Mouse (Mus musculus) bone marrow, adult 2 months (tissue): ENCODE measurements around the gene Arid2. TPM values are rescaled to one million over a fixed set of nuclear protein-coding genes. Genes with fewer than 3 reads are reported as not detected.

Experiments used
- H3K27ac ChIP-seq: fragments of 200-500 bp; 2 replicates; pipeline ENCODE4 v1.5.1; 2012; ENCODE audit warnings: low read depth, mild to moderate bottlenecking, control low read depth, inconsistent platforms, low read length; ENCODE audit not compliant: control insufficient read depth, poor library complexity, insufficient read depth
- H3K4me1 ChIP-seq: fragments of 200-500 bp; 2 replicates; pipeline ENCODE4 v1.6.1; 2011; ENCODE audit warnings: low read length; ENCODE audit not compliant: control insufficient read depth, insufficient read depth
- H3K4me3 ChIP-seq: fragments of 200-500 bp; replicated peaks from 2 replicates; pipeline ENCODE3; 2011; ENCODE audit warnings: mild to moderate bottlenecking, low read depth, low read length, control low read depth; ENCODE audit not compliant: control insufficient read depth
- CTCF ChIP-seq: fragments of 200-500 bp; IDR thresholded peaks from 2 replicates; pipeline ENCODE4 v1.5.1; 2011; ENCODE audit warnings: low read length, control low read depth; ENCODE audit not compliant: control insufficient read depth, insufficient read depth
- POLR2A ChIP-seq: fragments of 200-500 bp; IDR thresholded peaks from 2 replicates; pipeline ENCODE4 v1.6.1; 2011; ENCODE audit warnings: low read depth, mild to moderate bottlenecking, control low read depth, low read length, borderline replicate concordance; ENCODE audit not compliant: control insufficient read depth
- WGBS: fragments of 180-500 bp; shearing (Covaris S2); methylation state at CpG from one replicate; pipeline ENCODE4 v1.1.7; 2018; 5-methylcytosine and 5-hydroxymethylcytosine counted together
- polyA plus RNA-seq: library from polyadenylated mRNA; stranded (reverse); fragments of >200 nt; gene quantifications from 2 replicates; pipeline ENCODE4 v1.2.4, GENCODE M21; 2011; ENCODE audit warnings: low replicate concordance; ENCODE audit not compliant: missing spikeins, insufficient read depth, insufficient read length

Arid2 gene
- polyA plus RNA-seq, 1 experiment, result 22.8 TPM

DNA sequence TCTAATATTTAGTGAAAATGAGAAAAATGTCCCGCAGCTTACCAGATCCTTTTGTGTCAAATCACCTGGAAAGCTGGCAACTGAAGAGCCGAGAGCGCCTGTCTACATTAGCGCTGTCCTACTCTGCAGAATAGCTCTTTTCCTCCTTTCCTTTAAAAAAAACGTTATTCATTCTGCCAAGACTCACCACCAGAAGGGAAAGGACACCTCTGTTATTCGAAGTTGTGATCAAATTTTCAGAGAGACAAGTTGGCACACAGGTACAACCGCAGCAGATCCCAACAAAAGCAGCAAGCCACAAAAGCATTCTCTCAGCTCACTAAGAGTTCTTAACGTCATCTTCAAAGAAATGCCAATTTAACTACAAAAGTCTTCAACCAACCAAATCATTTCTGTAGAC, 4.2 kb upstream of the Arid2 start:
- Histone ChIP-seq H3K27ac (no peak overlapping the region), H3K4me1 (peaks cover 4% of the 10 kb centered on the region; the same call in 1 of the 2 replicates), H3K4me3 (no peak overlapping the region)
- no peak for TF ChIP-seq POLR2A
- TF ChIP-seq CTCF, result no peak
- WGBS, result 71% methylated on average over 8 of the region's 8 CpGs

DNA sequence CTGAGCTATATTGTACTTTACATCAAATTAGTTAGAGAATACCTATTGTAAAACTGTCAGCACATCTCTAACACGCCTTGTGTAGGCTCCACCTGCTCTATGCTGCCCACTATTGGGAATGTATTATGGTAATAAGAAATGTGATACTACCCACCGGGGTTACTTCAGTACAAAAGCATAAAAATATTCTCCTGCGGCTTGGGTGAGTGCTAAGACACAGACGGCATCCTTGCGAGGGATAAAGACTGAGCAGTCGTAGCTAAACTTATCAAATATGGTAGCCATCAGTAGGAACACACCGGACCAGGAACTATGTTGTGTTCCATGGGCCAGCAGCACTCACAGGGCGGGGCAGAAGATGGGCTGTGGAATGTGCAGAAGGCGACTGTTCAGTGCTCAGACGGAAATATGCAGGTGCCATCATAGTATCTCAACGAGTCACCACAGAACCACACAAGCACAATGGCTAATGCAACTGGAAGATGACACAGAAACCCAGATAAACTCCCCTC, 3.3 kb upstream of the Arid2 start:
- H3K4me1 ChIP-seq, result peaks cover 4% of the 10 kb centered on the region; the same call in 1 of the 2 replicates
- TF ChIP-seq CTCF (no peak), POLR2A (no peak)
- 2% methylated on average over 11 of the region's 11 CpGs for WGBS

GRCm38 (mm10) chr15:96284711-96285322, 2.5 kb upstream of the Arid2 start:
- Histone ChIP-seq H3K4me1 (peaks cover 4% of the 10 kb centered on the region; the same call in 1 of the 2 replicates), H3K4me3 (peak overlapping the region; percentile 89), H3K27ac (peak overlapping the region; percentile 100)
- WGBS, result under 1% methylated on average over 67 of the region's 67 CpGs
- no peak for TF ChIP-seq CTCF
- TF ChIP-seq POLR2A, result peak; percentile 62; the same call in 1 of the 2 replicates

More for the DNA sequence above, 3.3 kb upstream of the Arid2 start:
- Histone ChIP-seq H3K4me3 (peak overlapping the region; percentile 89), H3K27ac (peak overlapping the region; percentile 5; the same call in 1 of the 2 replicates)

DNA sequence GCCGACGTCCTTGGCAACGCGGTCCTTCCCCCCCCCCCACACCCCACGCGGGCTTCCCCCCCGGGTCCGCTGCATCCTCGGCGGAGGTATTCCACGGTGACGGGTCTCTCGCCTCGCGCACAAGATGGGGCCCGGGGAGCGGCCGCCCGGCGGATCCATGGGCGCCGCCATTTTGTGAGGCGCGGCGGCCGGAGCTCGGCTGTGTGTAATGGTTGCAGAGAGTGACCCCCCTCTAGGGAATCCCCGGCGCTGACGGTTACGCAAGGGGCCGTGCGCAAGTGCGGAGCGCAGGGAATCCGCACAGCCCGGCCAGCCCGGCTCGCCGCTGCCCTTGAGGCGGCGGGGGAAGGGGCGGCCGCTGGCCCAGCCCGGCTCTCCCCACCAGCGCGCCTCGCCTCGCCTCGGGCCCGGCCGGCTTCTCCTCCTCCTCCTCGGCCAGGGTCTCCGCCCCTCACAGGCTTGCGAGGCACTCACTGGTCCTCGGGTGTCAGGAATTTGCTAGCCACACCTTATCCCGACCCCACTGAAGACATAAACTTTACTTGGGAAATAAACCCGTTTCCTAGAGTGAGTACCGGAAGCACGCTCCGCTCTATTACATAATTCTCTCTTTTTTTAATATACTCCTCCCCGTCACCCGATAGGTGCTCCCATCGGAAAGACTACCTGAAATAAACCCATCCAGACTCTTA, 1.8 kb upstream of the Arid2 start:
- WGBS, result under 1% methylated on average over 64 of the region's 64 CpGs
- Histone ChIP-seq H3K27ac (peak overlapping the region; percentile 100), H3K4me1 (peaks cover 4% of the 10 kb centered on the region; the same call in 1 of the 2 replicates), H3K4me3 (peak overlapping the region; percentile 89)
- peak; percentile 69; the same call in 1 of the 2 replicates for TF ChIP-seq POLR2A
- no peak for TF ChIP-seq CTCF

GRCm38 (mm10) chr15:96286015-96286934, 1.0 kb upstream of the Arid2 start:
- peak overlapping the region; percentile 100 for H3K27ac ChIP-seq
- peaks cover 4% of the 10 kb centered on the region; the same call in 1 of the 2 replicates for H3K4me1 ChIP-seq
- TF ChIP-seq CTCF (peak; percentile 67; the same call in 1 of the 2 replicates), POLR2A (peak; percentile 79)
- under 1% methylated on average over 71 of the region's 72 CpGs for WGBS
- peak overlapping the region; percentile 89 for H3K4me3 ChIP-seq

DNA sequence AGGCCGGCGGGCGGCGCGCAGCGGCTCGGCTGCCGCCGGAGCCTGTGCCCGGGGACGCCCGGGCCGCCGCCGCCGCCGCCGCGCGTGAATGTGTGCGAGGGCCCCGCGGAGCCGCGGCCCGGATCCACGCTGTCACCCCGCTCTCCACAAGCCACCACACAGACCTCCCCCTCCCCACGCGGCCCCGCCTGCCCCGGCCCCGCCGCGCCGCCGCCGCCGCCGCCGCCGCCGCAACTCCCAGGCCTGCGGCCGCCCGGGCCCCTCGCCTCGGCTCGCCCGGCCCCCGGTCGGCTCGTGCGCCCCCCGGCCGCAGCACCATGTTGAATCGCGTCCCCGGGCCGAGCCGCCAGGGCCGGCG, 404 bp upstream of the Arid2 start:
- WGBS, result 2% methylated on average over 34 of the region's 63 CpGs
- TF ChIP-seq CTCF, result no peak
- TF ChIP-seq POLR2A, result no peak
- Histone ChIP-seq H3K4me1 (peaks cover 1% of the 10 kb centered on the region; the same call in 1 of the 2 replicates), H3K27ac (peak overlapping the region; percentile 100), H3K4me3 (peak overlapping the region; percentile 74)

DNA sequence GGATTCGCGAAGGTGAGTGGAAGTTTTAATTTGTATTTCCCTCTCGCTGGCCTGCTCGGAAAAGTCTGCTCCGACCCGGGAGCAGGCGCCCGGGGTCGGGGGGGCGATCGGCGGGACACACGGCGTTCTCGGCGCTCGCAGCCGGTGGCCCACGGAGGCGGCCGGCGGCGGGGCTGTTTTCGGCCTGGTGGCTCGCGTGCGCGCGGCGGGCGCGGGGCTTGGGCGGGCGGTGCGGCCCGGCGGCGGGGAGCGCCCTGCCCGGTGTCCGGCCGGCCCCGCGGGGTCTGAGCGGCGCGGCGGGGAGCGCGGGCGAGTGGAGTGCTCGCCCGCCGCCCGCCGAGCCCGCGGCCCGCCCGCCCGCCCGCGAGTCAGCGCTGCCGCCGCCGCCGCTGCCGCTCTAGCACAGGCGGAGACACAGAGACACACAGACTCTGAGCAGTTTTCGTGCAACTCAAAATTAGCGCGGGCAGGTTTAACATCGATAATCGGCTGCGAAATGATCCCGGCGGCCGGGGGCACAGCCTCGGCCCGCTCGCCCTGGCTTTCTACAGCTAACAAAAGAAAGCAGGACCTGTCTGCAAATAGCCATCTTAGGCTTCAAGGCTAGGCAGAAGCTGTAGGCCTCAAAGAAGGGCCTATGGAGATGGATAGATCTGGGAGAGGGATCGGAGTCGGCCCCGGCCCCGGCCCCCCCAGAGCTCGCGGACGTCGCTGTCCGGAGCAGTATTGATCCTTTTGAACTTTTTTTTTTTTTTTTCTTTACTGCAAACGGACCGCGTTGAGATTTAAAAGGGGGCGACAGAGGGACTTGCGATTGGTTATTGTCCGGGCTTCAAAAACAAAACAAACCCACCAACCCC, 888 bp downstream of the Arid2 start:
- Histone ChIP-seq H3K4me3 (peak overlapping the region; percentile 74), H3K4me1 (no peaks in the 10 kb centered on the region; the same call in 1 of the 2 replicates), H3K27ac (peak overlapping the region; percentile 100)
- TF ChIP-seq CTCF (no peak), POLR2A (peak; percentile 31; the same call in 1 of the 2 replicates)
- 2% methylated on average over 93 of the region's 97 CpGs for WGBS
